Mouse (Mus musculus): ENCODE measurements around the gene Rcc2. TPM values are rescaled to one million over a fixed set of nuclear protein-coding genes. Genes with fewer than 3 reads are reported as not detected.

Gene Rcc2
- polyA plus RNA-seq, 1 experiment from 2014 or later = 9.4 TPM

Small RNAs within 50 kb of the gene (microRNA-seq; reads per million reads assigned to microRNA genes)
- gene Gm23045 (not detected), gene Gm25951 (not detected)

Other genes starting within 250 kb of the Rcc2 start
- gene Arhgef10l, start 34.5 kb upstream of the Rcc2 start, polyA plus RNA-seq (2015; fragmentation: Nextera tagmentation; extraction: Ambion mirVana) = 18.6 TPM in 2 replicates
- gene Padi6, start 42.1 kb downstream of the Rcc2 start, polyA plus RNA-seq (2015; fragmentation: Nextera tagmentation; extraction: Ambion mirVana) = 0.27 and 0.35 TPM in 2 replicates
- gene Padi4, start 73.7 kb downstream of the Rcc2 start, polyA plus RNA-seq (2015; fragmentation: Nextera tagmentation; extraction: Ambion mirVana) = 2.6 and 3.0 TPM in 2 replicates
- 0.24 and 0.55 TPM in 2 replicates for gene Padi3, start 110.1 kb downstream of the Rcc2 start, polyA plus RNA-seq (2015; fragmentation: Nextera tagmentation; extraction: Ambion mirVana)
- gene Padi1, start 145.2 kb downstream of the Rcc2 start, polyA plus RNA-seq (2015; fragmentation: Nextera tagmentation; extraction: Ambion mirVana) = 0.07 and 0.10 TPM in 2 replicates
- gene Padi2, start 205.8 kb downstream of the Rcc2 start, polyA plus RNA-seq (2015; fragmentation: Nextera tagmentation; extraction: Ambion mirVana) = 2.1 and 2.6 TPM in 2 replicates